Mouse (Mus musculus): ENCODE results near the gene Rtkn2.

GRCm38 (mm10) chr10:68091011-68091410, 111.6 kb downstream of the Rtkn2 start:
- no peak for TF ChIP-seq POLR2A (IDR thresholded peaks at IDR 0.05; ENCODE audit: borderline replicate concordance, control insufficient read depth, low read depth, low read length)
- no peak for TF ChIP-seq CTCF (IDR thresholded peaks at IDR 0.05; ENCODE audit: control insufficient read depth, insufficient read depth, low read length)
